14 mouse cellular contexts compared by ENCODE assay signal in the genomic region with DNA sequence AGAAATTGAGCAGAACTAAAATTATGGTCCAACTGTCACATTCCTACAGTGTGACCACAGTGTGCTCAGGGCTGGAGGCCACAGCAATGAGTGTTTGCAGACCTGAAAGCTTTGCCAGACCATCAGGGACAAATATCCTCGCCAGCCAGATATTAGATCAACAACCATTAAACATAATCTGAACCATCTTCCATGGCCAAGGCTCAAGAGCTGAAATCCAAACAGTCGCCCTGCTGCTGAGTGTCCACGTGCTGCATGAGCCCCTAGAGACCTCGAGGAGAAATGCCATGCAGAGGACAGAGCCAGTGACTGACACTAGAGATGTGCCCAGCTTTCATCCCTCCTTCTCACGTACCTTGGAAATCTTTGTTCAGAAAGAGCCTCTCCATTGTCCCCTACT.
A peak's percentile ranks its signal among the peaks of the same experiment; 100 is the strongest.
DNase-seq lines count a peak whose midpoint lies in the region; ATAC-seq and TF ChIP-seq lines count a peak whose summit lies in the region.
"Had no signal": no experiment of that assay in that cellular context is flagged by ENCODE, and none has a peak within 500 bp of the region (broad histone marks: within the 10 kb centered on the region; RNA-seq: fewer than 3 reads in every experiment).

No protein-coding gene starts in this region.

- H3K27ac ChIP-seq in kidney, adult 2 months (ENCODE audit: insufficient read depth, low read depth, low read length): no peak overlapping the region
- peak overlapping the region; percentile 41; the same call in 1 of the 2 replicates for H3K27ac ChIP-seq in intestine, embryonic 15.5 days
- H3K27ac ChIP-seq in forebrain, embryonic 14.5 days (ENCODE audit: low read depth, low read length): no peak overlapping the region
- H3K27ac ChIP-seq: embryonic facial prominence, embryonic 15.5 days; limb, embryonic 12.5 days; macrophage; midbrain, embryonic 15.5 days; neural tube, embryonic 12.5 days had no signal

- H3ac ChIP-seq in C2C12 (ENCODE audit: control insufficient read depth, insufficient read length, low read depth): no peak overlapping the region

- ATAC-seq in intestine, embryonic 15.5 days: peak; percentile 49
- ATAC-seq in frontal cortex, adult (ENCODE audit: low TSS enrichment): no peak
- ATAC-seq in forebrain, embryonic 14.5 days: no peak
- ATAC-seq: forebrain, postnatal 0 days; midbrain, embryonic 15.5 days had no signal

- H3K27me3 ChIP-seq in kidney, adult 2 months (replicated peaks; ENCODE audit: control insufficient read depth, insufficient read depth, low read length): no peaks in the 10 kb centered on the region
- H3K27me3 ChIP-seq in C2C12 (ENCODE audit: control insufficient read depth, insufficient read depth, insufficient read length): no peaks in the 10 kb centered on the region
- no peaks in the 10 kb centered on the region for H3K27me3 ChIP-seq in intestine, embryonic 15.5 days (replicated peaks)
- H3K27me3 ChIP-seq in forebrain, embryonic 14.5 days (replicated peaks; ENCODE audit: control insufficient read depth, insufficient read depth, low read length): no peaks in the 10 kb centered on the region
- H3K27me3 ChIP-seq: embryonic facial prominence, embryonic 15.5 days; limb, embryonic 12.5 days; midbrain, embryonic 15.5 days; neural tube, embryonic 12.5 days had no signal

- WGBS in kidney, adult 2 months: 64% methylated on average over 5 of the region's 5 CpGs
- 37% methylated on average over 5 of the region's 5 CpGs for WGBS in intestine, embryonic 15.5 days
- WGBS in forebrain, embryonic 14.5 days: 73% methylated on average over 5 of the region's 5 CpGs

- no peak for TF ChIP-seq POLR2A in kidney, adult 2 months (IDR thresholded peaks at IDR 0.05; ENCODE audit: low read depth, low read length)

- no peaks in the 10 kb centered on the region for H3K36me3 ChIP-seq in kidney, adult 2 months (ENCODE audit: control insufficient read depth, insufficient read depth, low read length)
- no peaks in the 10 kb centered on the region for H3K36me3 ChIP-seq in C2C12 (ENCODE audit: control insufficient read depth, insufficient read depth)
- no peaks in the 10 kb centered on the region for H3K36me3 ChIP-seq in intestine, embryonic 15.5 days
- H3K36me3 ChIP-seq in forebrain, embryonic 14.5 days (ENCODE audit: control insufficient read depth, insufficient read depth, low read length): no peaks in the 10 kb centered on the region
- H3K36me3 ChIP-seq: embryonic facial prominence, embryonic 15.5 days; limb, embryonic 12.5 days; midbrain, embryonic 15.5 days; neural tube, embryonic 12.5 days had no signal

- H3K9me3 ChIP-seq in intestine, embryonic 15.5 days: no peaks in the 10 kb centered on the region
- H3K9me3 ChIP-seq in forebrain, embryonic 14.5 days (replicated peaks; ENCODE audit: control insufficient read depth, low read length): no peaks in the 10 kb centered on the region
- H3K9me3 ChIP-seq: embryonic facial prominence, embryonic 15.5 days; limb, embryonic 12.5 days; midbrain, embryonic 15.5 days; neural tube, embryonic 12.5 days had no signal

- no peak overlapping the region for H3K9ac ChIP-seq in intestine, embryonic 15.5 days
- H3K9ac ChIP-seq in forebrain, embryonic 14.5 days (ENCODE audit: low read length): no peak overlapping the region
- H3K9ac ChIP-seq: embryonic facial prominence, embryonic 15.5 days; forebrain, postnatal 0 days; limb, embryonic 12.5 days; midbrain, embryonic 15.5 days; neural tube, embryonic 12.5 days had no signal

- H3K79me3 ChIP-seq in C2C12 (ENCODE audit: low read depth): no peaks in the 10 kb centered on the region

- no peak overlapping the region for H3K4me3 ChIP-seq in kidney, adult 2 months (ENCODE audit: insufficient read depth, low read depth, low read length)
- no peak overlapping the region for H3K4me3 ChIP-seq in C2C12 (ENCODE audit: insufficient read depth, poor library complexity, severe bottlenecking)
- no peak overlapping the region for H3K4me3 ChIP-seq in intestine, embryonic 15.5 days (replicated peaks)
- no peak overlapping the region for H3K4me3 ChIP-seq in forebrain, embryonic 14.5 days (ENCODE audit: low read depth, low read length)
- H3K4me3 ChIP-seq: embryonic facial prominence, embryonic 15.5 days; limb, embryonic 12.5 days; midbrain, embryonic 15.5 days; neural tube, embryonic 12.5 days had no signal

- H3K79me2 ChIP-seq in C2C12 (ENCODE audit: control insufficient read depth, insufficient read depth): no peaks in the 10 kb centered on the region

- DNase-seq in kidney, adult 2 months: peak; percentile 4
- DNase-seq in kidney, adult 8-10 months: no peak
- DNase-seq in adrenal gland, postnatal 10 days: peak; percentile 30
- DNase-seq in forebrain, embryonic 14.5 days (ENCODE audit: low spot score): no peak
- DNase-seq: cerebellum, postnatal 14 days; forebrain, postnatal 0 days had no signal

- no peak for TF ChIP-seq CTCF in kidney, adult 2 months (conservative IDR thresholded peaks at IDR 0.05; ENCODE audit: insufficient read depth, insufficient read length, low read depth, low read length)
- no peak for TF ChIP-seq CTCF in C2C12 (IDR thresholded peaks at IDR 0.05; ENCODE audit: control insufficient read depth, insufficient read depth, insufficient read length)

- H3K4me2 ChIP-seq in intestine, embryonic 15.5 days (replicated peaks): no peak overlapping the region
- H3K4me2 ChIP-seq in forebrain, embryonic 14.5 days (ENCODE audit: low read length): no peak overlapping the region
- H3K4me2 ChIP-seq: embryonic facial prominence, embryonic 15.5 days; limb, embryonic 12.5 days; midbrain, embryonic 15.5 days; neural tube, embryonic 12.5 days had no signal

- H3K4me1 ChIP-seq in kidney, adult 2 months (ENCODE audit: control insufficient read depth, insufficient read depth, low read length): no peaks in the 10 kb centered on the region
- no peaks in the 10 kb centered on the region for H3K4me1 ChIP-seq in intestine, embryonic 15.5 days (replicated peaks)
- no peaks in the 10 kb centered on the region for H3K4me1 ChIP-seq in forebrain, embryonic 14.5 days (ENCODE audit: control insufficient read depth, insufficient read depth, low read length)
- H3K4me1 ChIP-seq: embryonic facial prominence, embryonic 15.5 days; midbrain, embryonic 15.5 days; neural tube, embryonic 12.5 days had no signal

TF ChIP-seq in C2C12, 6 proteins besides CTCF, POLR2A, EP300 and RAD21:
- TF ChIP-seq MYOD1 (IDR thresholded peaks at IDR 0.05; ENCODE audit: control insufficient read depth, insufficient read length, low read depth) (no peak), MAX (IDR thresholded peaks at IDR 0.05) (no peak), FOSL1 (IDR thresholded peaks at IDR 0.05; ENCODE audit: insufficient read depth, low read length, poor library complexity, severe bottlenecking) (no peak), USF1 (IDR thresholded peaks at IDR 0.05; ENCODE audit: low read depth) (peak; percentile 36), CEBPB (IDR thresholded peaks at IDR 0.05; ENCODE audit: low read depth) (no peak), MYOG (IDR thresholded peaks at IDR 0.05; ENCODE audit: control insufficient read depth, extremely low read depth, insufficient read length) (no peak)

Comparison
In these comparisons a context has a peak if more than half of its experiments do, and no peak if none do; other contexts are left out.
1. DNase-seq: peak in kidney, adult 2 months (single experiment) and adrenal gland, postnatal 10 days (single experiment); none in kidney, adult 8-10 months (0 of 2) and forebrain, embryonic 14.5 days (single experiment).